Mouse (Mus musculus): Measurements from ENCODE around the gene Tcirg1. TPM values are rescaled to one million over a fixed set of nuclear protein-coding genes. Genes with fewer than 3 reads are reported as not detected.

The Tcirg1 gene
- polyA plus RNA-seq, 1 experiment from 2014 or later = 16.8 TPM

DNA sequence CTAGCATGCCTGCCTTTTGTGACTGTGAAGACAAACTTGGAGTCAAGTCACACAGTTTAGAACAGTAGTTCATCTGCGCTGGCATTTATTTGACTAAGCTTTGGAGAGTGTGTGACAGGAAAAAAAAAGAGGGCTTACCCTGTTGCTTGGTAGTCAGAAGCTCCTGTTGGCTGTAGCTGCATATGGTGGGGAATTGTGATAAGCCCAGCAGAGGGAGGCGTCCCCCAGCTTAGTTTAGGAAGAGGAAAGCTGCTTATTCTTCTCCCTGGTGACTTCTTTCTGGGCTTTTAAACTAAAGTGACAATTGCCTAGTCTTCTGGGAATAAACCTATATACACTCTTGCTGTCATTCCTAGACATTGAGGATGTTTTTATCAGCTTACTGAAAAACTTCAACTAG lies 44.2 kb downstream of the Tcirg1 start:
- H3K4me3 ChIP-seq = no peak overlapping the region
- peaks cover 10% of the 10 kb centered on the region; the same call in 1 of the 2 replicates for H3K36me3 ChIP-seq
- no peak overlapping the region for H3K27ac ChIP-seq (replicated peaks)
- H3K9me3 ChIP-seq = 0 out of 2 replicates have a peak, but pooled peaks cover 2% of the 10 kb centered on the region
- ATAC-seq (ENCODE audit: low FRiP score, low read depth) = no peak
- 78% methylated on average over 2 of the region's 2 CpGs for WGBS
- no peaks in the 10 kb centered on the region for H3K4me1 ChIP-seq (replicated peaks)
- no peak overlapping the region for H3K4me2 ChIP-seq
- no peak overlapping the region for H3K9ac ChIP-seq
- no peaks in the 10 kb centered on the region for H3K27me3 ChIP-seq

DNA sequence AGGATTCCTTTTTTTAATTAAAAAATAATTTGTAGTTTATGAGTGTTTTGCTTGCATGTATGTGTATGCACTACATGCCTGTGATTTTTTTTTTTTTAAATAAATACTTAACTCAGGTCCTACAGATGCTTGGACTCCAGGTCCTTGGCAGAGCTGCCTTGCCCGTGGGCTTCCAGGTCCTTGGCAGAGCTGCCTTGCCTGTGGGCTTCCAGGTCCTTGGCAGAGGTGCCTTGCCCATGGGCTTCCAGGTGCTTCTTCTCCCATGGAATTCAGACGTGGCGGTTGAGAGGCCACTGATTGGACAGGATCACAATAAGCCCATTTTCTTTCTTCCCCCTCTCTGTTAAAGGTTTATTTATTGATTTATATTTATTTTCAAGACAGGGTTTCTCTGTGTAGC lies 49.7 kb downstream of the Tcirg1 start:
- Histone ChIP-seq H3K4me3 (no peak overlapping the region), H3K36me3 (no peaks in the 10 kb centered on the region), H3K27ac (replicated peaks) (no peak overlapping the region), H3K27me3 (no peaks in the 10 kb centered on the region), H3K9me3 (no peaks in the 10 kb centered on the region), H3K4me1 (replicated peaks) (peaks cover 40% of the 10 kb centered on the region), H3K4me2 (no peak overlapping the region), H3K9ac (no peak overlapping the region)
- WGBS = 68% methylated on average over 3 of the region's 3 CpGs
- ATAC-seq (ENCODE audit: low FRiP score, low read depth) = no peak

DNA sequence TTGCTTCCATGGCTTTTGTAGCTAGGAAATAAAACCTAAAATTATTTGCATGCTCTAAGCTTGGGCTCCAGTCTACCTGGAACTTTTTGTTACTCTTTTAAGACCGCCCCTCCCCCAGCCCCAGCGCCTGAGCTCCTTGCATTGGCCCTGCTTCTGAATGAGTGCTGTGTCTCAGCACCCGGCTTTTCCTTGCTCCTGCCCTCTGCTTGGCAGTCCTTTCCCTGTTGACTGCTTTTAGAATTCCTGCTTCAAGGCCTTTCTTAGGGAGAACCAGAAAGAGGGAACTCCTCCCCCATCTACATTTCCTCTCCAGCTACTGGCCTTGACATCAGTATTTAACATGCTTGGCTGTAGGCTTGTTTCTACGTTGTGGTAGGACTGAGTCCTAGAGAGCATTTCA lies 51.3 kb downstream of the Tcirg1 start:
- Histone ChIP-seq H3K4me1 (replicated peaks) (peaks cover 48% of the 10 kb centered on the region), H3K4me3 (no peak overlapping the region), H3K4me2 (peak overlapping the region; percentile 22), H3K9ac (no peak overlapping the region), H3K27me3 (no peaks in the 10 kb centered on the region), H3K36me3 (no peaks in the 10 kb centered on the region), H3K9me3 (no peaks in the 10 kb centered on the region), H3K27ac (replicated peaks) (peak overlapping the region; percentile 20; the same call in 1 of the 2 replicates)
- no peak for ATAC-seq (ENCODE audit: low FRiP score, low read depth)
- 24% methylated on average over 4 of the region's 4 CpGs for WGBS

- no peak for ATAC-seq (ENCODE audit: low FRiP score, low read depth)
- Histone ChIP-seq H3K4me1 (replicated peaks) (peaks cover 48% of the 10 kb centered on the region), H3K9me3 (no peaks in the 10 kb centered on the region), H3K27ac (replicated peaks) (peak overlapping the region; percentile 20; the same call in 1 of the 2 replicates), H3K4me3 (no peak overlapping the region), H3K4me2 (peak overlapping the region; percentile 22), H3K9ac (no peak overlapping the region), H3K27me3 (no peaks in the 10 kb centered on the region), H3K36me3 (no peaks in the 10 kb centered on the region)
- WGBS = 67% methylated on average over 6 of the region's 6 CpGs
Observed at GRCm38 (mm10) chr19:3855091-3855490, 51.8 kb downstream of the Tcirg1 start.

GRCm38 (mm10) chr19:3853891-3854290 lies 53.0 kb downstream of the Tcirg1 start:
- 0 out of 2 replicates have a peak overlapping the region, but pooled peaks have one; percentile 75 for H3K4me3 ChIP-seq
- H3K9me3 ChIP-seq = no peaks in the 10 kb centered on the region
- H3K36me3 ChIP-seq = no peaks in the 10 kb centered on the region
- no peaks in the 10 kb centered on the region for H3K27me3 ChIP-seq
- ATAC-seq (ENCODE audit: low FRiP score, low read depth) = no peak
- peaks cover 48% of the 10 kb centered on the region for H3K4me1 ChIP-seq (replicated peaks)
- peak overlapping the region; percentile 64 for H3K4me2 ChIP-seq
- H3K9ac ChIP-seq = 0 out of 2 replicates have a peak overlapping the region, but pooled peaks have one; percentile 15
- H3K27ac ChIP-seq (replicated peaks) = no peak overlapping the region
- 95% methylated on average over 1 of the region's 1 CpGs for WGBS

- H3K27me3 ChIP-seq = no peaks in the 10 kb centered on the region
- peak overlapping the region; percentile 64 for H3K4me2 ChIP-seq
- peak overlapping the region; percentile 75 for H3K4me3 ChIP-seq
- no peaks in the 10 kb centered on the region for H3K9me3 ChIP-seq
- ATAC-seq (ENCODE audit: low FRiP score, low read depth) = no peak
- no peak overlapping the region for H3K27ac ChIP-seq (replicated peaks)
- no peaks in the 10 kb centered on the region for H3K36me3 ChIP-seq
- no peak overlapping the region for H3K9ac ChIP-seq
- H3K4me1 ChIP-seq (replicated peaks) = peaks cover 48% of the 10 kb centered on the region
- 93% methylated on average over 10 of the region's 10 CpGs for WGBS
Observed at GRCm38 (mm10) chr19:3853121-3853520, 53.8 kb downstream of the Tcirg1 start.

- Histone ChIP-seq H3K36me3 (no peaks in the 10 kb centered on the region), H3K9ac (peak overlapping the region; percentile 82), H3K27me3 (no peaks in the 10 kb centered on the region), H3K9me3 (no peaks in the 10 kb centered on the region), H3K4me1 (replicated peaks) (peaks cover 45% of the 10 kb centered on the region), H3K4me2 (peak overlapping the region; percentile 64), H3K27ac (replicated peaks) (peak overlapping the region; percentile 98), H3K4me3 (peak overlapping the region; percentile 75)
- ATAC-seq (ENCODE audit: low FRiP score, low read depth) = no peak; the same call in 1 of the 2 replicates
- WGBS = under 1% methylated on average over 68 of the region's 74 CpGs
Observed at GRCm38 (mm10) chr19:3851979-3852681, 54.8 kb downstream of the Tcirg1 start.

- H3K36me3 ChIP-seq = no peaks in the 10 kb centered on the region
- H3K9me3 ChIP-seq = no peaks in the 10 kb centered on the region
- H3K4me1 ChIP-seq (replicated peaks) = peaks cover 42% of the 10 kb centered on the region
- under 1% methylated on average over 49 of the region's 54 CpGs for WGBS
- peak within 1 kb of the TSS; percentile 82 for H3K9ac ChIP-seq
- peak within 1 kb of the TSS; percentile 98 for H3K27ac ChIP-seq (replicated peaks)
- peak; percentile 99 for ATAC-seq (ENCODE audit: low FRiP score, low read depth)
- H3K4me2 ChIP-seq = peak within 1 kb of the TSS; percentile 64
- H3K4me3 ChIP-seq = peak within 1 kb of the TSS; percentile 75
- no peaks in the 10 kb centered on the region for H3K27me3 ChIP-seq
Observed at GRCm38 (mm10) chr19:3851502-3851962, 55.4 kb downstream of the Tcirg1 start, which contains the start of gene Chka. Chka (plus strand) TSS chr19:3851773.

DNA sequence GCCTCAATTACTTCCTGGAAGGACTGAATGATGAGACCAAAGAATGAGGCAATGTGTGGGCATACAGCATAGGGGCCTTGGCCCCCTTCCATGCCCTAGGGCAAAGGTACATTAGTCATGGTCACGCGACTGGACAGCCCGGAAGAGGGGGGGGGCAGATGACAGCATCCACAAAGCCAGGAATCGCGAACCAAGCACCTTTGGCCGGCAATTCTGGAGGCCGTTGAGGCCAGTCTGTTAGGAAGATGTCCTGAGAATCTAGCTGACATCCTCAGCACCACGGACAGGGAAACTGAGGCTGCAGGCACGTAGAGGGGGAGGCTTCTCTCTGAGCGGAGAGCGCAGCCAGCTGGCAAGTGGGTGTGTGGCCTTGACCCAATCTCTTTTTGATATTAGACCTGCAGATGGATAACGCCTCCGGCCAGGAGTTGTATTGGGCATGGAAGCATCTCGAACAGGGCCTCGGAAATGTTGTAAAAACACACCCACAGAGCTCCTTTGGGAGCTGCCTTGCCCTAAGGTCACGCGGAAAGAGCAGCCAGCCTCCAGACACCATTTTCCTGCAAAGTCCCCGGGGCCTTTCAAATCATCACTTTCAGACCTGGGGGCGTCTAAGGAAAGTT lies 56.0 kb downstream of the Tcirg1 start:
- Histone ChIP-seq H3K9ac (peak overlapping the region; percentile 32), H3K27me3 (no peaks in the 10 kb centered on the region), H3K4me3 (peak overlapping the region; percentile 75), H3K9me3 (no peaks in the 10 kb centered on the region), H3K27ac (replicated peaks) (peak overlapping the region; percentile 69), H3K36me3 (no peaks in the 10 kb centered on the region), H3K4me1 (replicated peaks) (peaks cover 37% of the 10 kb centered on the region), H3K4me2 (peak overlapping the region; percentile 64)
- 5% methylated on average over 19 of the region's 19 CpGs for WGBS
- ATAC-seq (ENCODE audit: low FRiP score, low read depth) = peak; percentile 5; the same call in 1 of the 2 replicates

DNA sequence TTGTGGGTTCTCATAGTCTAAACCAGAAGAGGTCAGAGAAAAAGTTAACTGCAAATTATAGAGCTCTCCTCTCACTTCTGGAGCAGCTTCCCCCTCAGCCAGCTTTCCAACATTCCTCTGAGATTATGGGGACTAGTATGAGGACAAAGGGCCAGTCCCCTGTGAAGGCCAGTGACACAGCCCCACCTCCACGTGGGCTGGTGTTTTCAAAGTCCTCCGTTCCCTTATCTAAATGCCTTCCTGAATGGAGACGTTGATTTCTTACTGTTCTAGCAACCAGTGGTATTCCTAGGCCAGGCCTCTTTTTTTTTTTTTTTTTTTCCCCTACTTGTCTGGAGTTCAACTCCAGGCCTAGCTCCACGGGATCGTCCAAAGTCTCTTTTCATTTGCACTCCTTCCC lies 56.9 kb downstream of the Tcirg1 start:
- H3K4me2 ChIP-seq = no peak overlapping the region
- WGBS = 66% methylated on average over 5 of the region's 5 CpGs
- peaks cover 28% of the 10 kb centered on the region for H3K4me1 ChIP-seq (replicated peaks)
- H3K27ac ChIP-seq (replicated peaks) = no peak overlapping the region
- no peaks in the 10 kb centered on the region for H3K27me3 ChIP-seq
- no peaks in the 10 kb centered on the region for H3K36me3 ChIP-seq
- ATAC-seq (ENCODE audit: low FRiP score, low read depth) = no peak
- H3K4me3 ChIP-seq = no peak overlapping the region
- H3K9ac ChIP-seq = no peak overlapping the region
- no peaks in the 10 kb centered on the region for H3K9me3 ChIP-seq

- Histone ChIP-seq H3K4me2 (no peak overlapping the region), H3K36me3 (no peaks in the 10 kb centered on the region), H3K4me3 (no peak overlapping the region), H3K4me1 (replicated peaks) (peaks cover 22% of the 10 kb centered on the region), H3K9me3 (no peaks in the 10 kb centered on the region), H3K27me3 (no peaks in the 10 kb centered on the region), H3K27ac (replicated peaks) (no peak overlapping the region), H3K9ac (no peak overlapping the region)
- no peak for ATAC-seq (ENCODE audit: low FRiP score, low read depth)
- 94% methylated on average over 2 of the region's 2 CpGs for WGBS
Observed at GRCm38 (mm10) chr19:3849251-3849650, 57.7 kb downstream of the Tcirg1 start.

GRCm38 (mm10) chr19:3848207-3848808 lies 58.6 kb downstream of the Tcirg1 start:
- H3K4me1 ChIP-seq (replicated peaks) = peaks cover 13% of the 10 kb centered on the region
- ATAC-seq (ENCODE audit: low FRiP score, low read depth) = no peak
- H3K4me2 ChIP-seq = no peak overlapping the region
- 87% methylated on average over 7 of the region's 7 CpGs for WGBS
- no peak overlapping the region for H3K4me3 ChIP-seq
- no peaks in the 10 kb centered on the region for H3K36me3 ChIP-seq
- H3K27ac ChIP-seq (replicated peaks) = no peak overlapping the region
- H3K9me3 ChIP-seq = no peaks in the 10 kb centered on the region
- H3K27me3 ChIP-seq = no peaks in the 10 kb centered on the region
- no peak overlapping the region for H3K9ac ChIP-seq

Measured in hindbrain, embryonic 15.5 days (tissue).